Mouse (Mus musculus) MEL (cell line): ENCODE measurements around the gene Psmc5.
"Not testable (repeated sequence)": the region's sequence is repeated elsewhere in the genome, so short reads cannot be mapped to it uniquely, and the experiment has no call there.

Experiments
- CTCF ChIP-seq, 3 experiments: IDR thresholded peaks in 2 of 3; conservative IDR thresholded peaks in 1 of 3; 2 replicates each; pipeline ENCODE4 v1.5.1; 2011 to 2012; ENCODE audit warnings: low read length in 3 of 3, low read depth in 2 of 3, mild to moderate bottlenecking in 2 of 3, improper control_type of control experiment in 1 of 3, inconsistent platforms in 1 of 3, mixed read lengths in 1 of 3, moderate library complexity in 1 of 3; ENCODE audit not compliant: control insufficient read depth in 1 of 3, insufficient read depth in 1 of 3, poor library complexity in 1 of 3, severe bottlenecking in 1 of 3
- E2F4 ChIP-seq: IDR thresholded peaks from 2 replicates; pipeline ENCODE4 v1.6.1; 2011; ENCODE audit warnings: low read depth, low read length, improper control_type of control experiment, borderline replicate concordance
- EP300 ChIP-seq, 2 experiments: IDR thresholded peaks; 2 replicates each; pipeline ENCODE4 v1.6.1; 2011; ENCODE audit warnings: improper control_type of control experiment in 2 of 2, low read length in 2 of 2, low read depth in 1 of 2, mild to moderate bottlenecking in 1 of 2
- ETS1 ChIP-seq: IDR thresholded peaks from 2 replicates; pipeline ENCODE4 v1.6.1; 2012; ENCODE audit warnings: low read depth, mild to moderate bottlenecking, inconsistent platforms, low read length, improper control_type of control experiment, moderate library complexity
- HCFC1 ChIP-seq: IDR thresholded peaks from 2 replicates; pipeline ENCODE4 v1.6.1; 2012; ENCODE audit warnings: low read depth, mild to moderate bottlenecking, inconsistent platforms, low read length, improper control_type of control experiment, moderate library complexity
- JUND ChIP-seq: IDR thresholded peaks from 2 replicates; pipeline ENCODE4 v1.6.1; 2011; ENCODE audit warnings: low read depth, mild to moderate bottlenecking, improper control_type of control experiment, low read length
- MAFK ChIP-seq: IDR thresholded peaks from 2 replicates; pipeline ENCODE4 v1.6.1; 2011; ENCODE audit warnings: low read depth, mild to moderate bottlenecking, low read length, improper control_type of control experiment, borderline replicate concordance
- MAX ChIP-seq: IDR thresholded peaks from 2 replicates; pipeline ENCODE4 v1.6.1; 2011; ENCODE audit warnings: low read length, improper control_type of control experiment
- POLR2A ChIP-seq, 2 experiments: IDR thresholded peaks; 2 replicates each; pipeline ENCODE4 v1.6.1; 2011 to 2012; ENCODE audit warnings: low read length in 2 of 2, mild to moderate bottlenecking in 2 of 2, control low read depth in 1 of 2, improper control_type of control experiment in 1 of 2, low read depth in 1 of 2, moderate library complexity in 1 of 2; ENCODE audit not compliant: control insufficient read depth in 1 of 2, insufficient read depth in 1 of 2, poor library complexity in 1 of 2
- RCOR1 ChIP-seq: IDR thresholded peaks from 2 replicates; pipeline ENCODE4 v1.6.1; 2012; ENCODE audit warnings: low read depth, mild to moderate bottlenecking, inconsistent platforms, low read length, improper control_type of control experiment
- USF1 ChIP-seq: IDR thresholded peaks from 2 replicates; pipeline ENCODE4 v1.6.1; 2014; ENCODE audit warnings: low read depth, mild to moderate bottlenecking, inconsistent platforms, low read length, improper control_type of control experiment, moderate library complexity
- ZNF384 ChIP-seq: IDR thresholded peaks from 2 replicates; pipeline ENCODE4 v1.6.1; 2012; ENCODE audit warnings: low read depth, mild to moderate bottlenecking, inconsistent platforms, low read length, improper control_type of control experiment

GRCm38 (mm10) chr11:106233978-106234377 is 22.0 kb upstream of the Psmc5 start:
- TF ChIP-seq POLR2A (IDR thresholded peaks at IDR 0.05; ENCODE audit: control insufficient read depth in 1 of 2, insufficient read depth in 1 of 2, low read depth in 1 of 2, low read length in 2 of 2, poor library complexity in 1 of 2); ETS1; E2F4; MAX; HCFC1; USF1; EP300 (IDR thresholded peaks at IDR 0.05; ENCODE audit: low read depth in 1 of 2, low read length in 2 of 2); ZNF384; RCOR1; JUND; MAFK: not testable (repeated sequence)
- peak; percentile 8 to 15 (median 9); a peak in 1 of 6 replicates for TF ChIP-seq CTCF (IDR thresholded peaks at IDR 0.05 in 2 of 3, conservative IDR thresholded peaks at IDR 0.05 in 1 of 3; ENCODE audit: control insufficient read depth in 1 of 3, insufficient read depth in 1 of 3, low read depth in 2 of 3, low read length in 3 of 3, poor library complexity in 1 of 3, severe bottlenecking in 1 of 3)
